Mouse (Mus musculus) embryonic fibroblast, embryonic 13.5 days (primary cell): Measurements from ENCODE around the gene Chl1.

Source experiments
- CTCF ChIP-seq: IDR thresholded peaks from 2 replicates; pipeline ENCODE4 v1.5.1; 2011; ENCODE audit warnings: mild to moderate bottlenecking, control low read depth, low read length, moderate library complexity, borderline replicate concordance; ENCODE audit not compliant: insufficient read depth
- POLR2A ChIP-seq: IDR thresholded peaks from 2 replicates; pipeline ENCODE4 v1.6.1; 2011; ENCODE audit warnings: low read depth, mild to moderate bottlenecking, control low read depth, low read length, moderate library complexity

DNA sequence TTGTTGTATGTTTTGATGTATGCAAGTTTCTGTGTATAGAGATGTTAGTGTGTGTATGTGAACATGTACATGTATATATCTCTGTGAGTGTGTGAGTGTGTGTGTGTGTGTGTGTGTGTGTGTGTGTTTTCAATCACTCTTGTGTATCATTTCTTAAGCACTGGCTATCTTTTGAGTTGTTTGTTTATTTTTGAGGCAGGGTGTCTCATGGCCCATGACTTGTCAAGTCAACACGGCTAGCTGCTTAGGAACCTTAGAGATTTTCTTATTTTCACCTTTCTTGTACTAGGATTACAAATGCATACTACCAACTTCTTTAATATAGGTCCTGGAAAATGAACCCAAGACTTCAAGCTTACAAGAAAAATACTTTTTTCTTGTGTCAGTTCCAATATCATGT lies 189.5 kb downstream of the Chl1 start:
- TF ChIP-seq CTCF = no peak
- no peak for TF ChIP-seq POLR2A
